Mouse (Mus musculus): ENCODE measurements around the gene Mdk.

DNA sequence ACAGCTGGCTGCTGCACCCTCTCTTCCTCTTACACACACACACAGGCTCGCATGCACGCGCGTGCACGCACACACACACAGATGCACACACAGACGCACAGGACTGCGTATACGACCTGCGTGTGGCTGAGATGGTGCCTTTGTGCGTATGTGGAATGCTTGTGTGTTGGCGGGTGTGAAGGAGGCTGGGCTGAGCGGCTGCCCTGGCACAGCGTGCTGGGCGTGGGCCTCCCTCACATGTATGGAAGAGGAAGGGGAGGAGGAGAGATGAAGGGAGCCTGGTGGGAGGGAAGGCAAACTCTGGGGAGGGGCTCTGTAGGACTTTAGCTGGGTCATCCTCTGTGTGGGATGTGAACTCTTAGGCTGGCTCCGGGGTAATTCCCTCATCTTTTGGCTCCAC, 6.7 kb downstream of the Mdk start:
- no peak for TF ChIP-seq CTCF (conservative IDR thresholded peaks at IDR 0.05; ENCODE audit: low read length)
- no peak for TF ChIP-seq NANOG (IDR thresholded peaks at IDR 0.05; ENCODE audit: borderline replicate concordance, low read length)
- no peak for TF ChIP-seq POU5F1 (IDR thresholded peaks at IDR 0.05; ENCODE audit: borderline replicate concordance, low read length)

Measured in E14TG2a.4 (cell line).